Mouse (Mus musculus) small intestine, adult 2 months (tissue): ENCODE measurements around the gene Emc3.

ENCODE experiments used
- CTCF ChIP-seq: fragments of 200-500 bp; IDR thresholded peaks from 2 replicates; pipeline ENCODE4 v1.5.1; 2012; ENCODE audit warnings: low read depth, mild to moderate bottlenecking, control low read depth, inconsistent platforms, low read length, moderate library complexity, mixed read lengths; ENCODE audit not compliant: insufficient replicate concordance, insufficient read length; ENCODE audit errors: extremely low read depth
- POLR2A ChIP-seq: fragments of 200-500 bp; IDR thresholded peaks from 2 replicates; pipeline ENCODE4 v1.6.1; 2012; ENCODE audit warnings: low read depth, mild to moderate bottlenecking, control low read depth, inconsistent platforms, low read length, moderate library complexity

DNA sequence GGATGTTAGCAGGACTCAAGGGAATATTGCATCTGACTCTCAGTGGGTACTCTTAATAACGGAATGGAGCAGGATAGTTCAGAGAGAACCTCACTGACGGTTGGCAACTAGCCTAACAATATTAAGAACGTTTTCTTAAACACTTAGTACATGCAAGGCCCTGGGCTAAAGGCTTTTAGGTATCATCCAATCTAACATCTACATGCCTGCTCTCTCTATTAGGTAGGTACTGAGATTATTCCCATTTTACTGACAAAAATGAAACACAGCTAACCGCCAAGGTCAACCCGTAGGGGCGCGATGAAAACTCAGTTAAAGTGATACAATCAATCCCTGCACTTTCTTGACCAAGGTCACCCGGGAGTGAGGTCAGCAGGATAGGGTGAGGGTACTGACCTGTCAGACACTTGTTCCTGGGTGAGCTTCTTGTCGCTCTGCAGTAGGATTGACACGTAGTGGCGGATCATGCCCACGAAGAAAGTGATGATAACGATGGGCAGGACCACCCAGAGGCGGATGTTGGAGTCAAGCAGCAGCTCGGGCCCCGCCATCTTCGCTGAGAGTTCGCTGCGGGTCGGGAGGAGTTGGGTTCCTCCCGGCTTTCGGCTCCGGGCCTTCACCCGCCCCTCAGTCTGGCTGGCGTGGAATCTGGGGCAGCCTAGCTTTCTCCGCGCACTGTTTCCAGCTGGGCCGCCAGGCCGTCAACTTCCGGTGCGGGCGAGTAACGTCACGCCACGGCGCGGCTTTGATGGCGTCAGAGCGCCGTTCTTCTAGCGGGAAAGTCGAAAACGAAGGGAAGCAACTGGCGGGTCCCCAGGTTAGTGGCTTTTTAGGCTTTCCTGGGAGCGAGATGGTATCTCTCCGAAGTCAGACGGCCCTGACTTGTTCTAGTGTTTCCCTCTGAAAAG lies at the start of gene Emc3, which contains the start of gene Fancd2:
- TF ChIP-seq CTCF (no peak), POLR2A (peak; percentile 29; the same call in 1 of the 2 replicates)
